Mouse (Mus musculus) right cerebral cortex, adult 18-20 months (tissue): ENCODE data around the gene Lamtor1.

Source experiments
- DNase-seq: peaks from one replicate; pipeline ENCODE4 v3.0.0; 2022; ENCODE audit warnings: mixed read lengths

Lamtor1 gene

GRCm38 (mm10) chr7:101956481-101956880, 50.8 kb downstream of the Lamtor1 start:
- DNase-seq: no peak

DNA sequence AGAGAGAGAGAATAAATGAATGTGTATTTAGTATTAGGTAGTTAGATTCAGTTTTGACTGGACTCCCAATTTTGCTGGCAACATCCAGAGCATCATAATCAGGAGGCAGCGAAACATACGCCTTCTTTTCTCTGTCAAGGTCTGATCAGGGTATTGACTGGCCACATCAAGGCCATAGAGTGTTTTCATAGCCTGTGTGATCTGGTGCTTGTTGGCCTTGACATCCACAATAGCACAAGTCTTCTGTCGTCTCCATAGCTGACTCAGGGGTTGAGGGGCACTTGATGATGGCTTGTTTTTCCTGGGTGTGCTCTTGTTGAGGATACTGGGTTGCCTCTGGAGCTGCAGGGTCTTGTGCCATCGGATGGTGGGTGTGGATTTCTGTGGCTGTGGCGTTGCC, 51.2 kb downstream of the Lamtor1 start:
- DNase-seq: no peak

- no peak for DNase-seq
Observed at GRCm38 (mm10) chr7:101962829-101963228, 57.1 kb downstream of the Lamtor1 start.

- DNase-seq: no peak
Observed at GRCm38 (mm10) chr7:101963621-101964020, 57.9 kb downstream of the Lamtor1 start.

GRCm38 (mm10) chr7:101964551-101964950, 58.8 kb downstream of the Lamtor1 start:
- no peak for DNase-seq

GRCm38 (mm10) chr7:101965606-101966005, 59.9 kb downstream of the Lamtor1 start:
- DNase-seq: no peak

DNA sequence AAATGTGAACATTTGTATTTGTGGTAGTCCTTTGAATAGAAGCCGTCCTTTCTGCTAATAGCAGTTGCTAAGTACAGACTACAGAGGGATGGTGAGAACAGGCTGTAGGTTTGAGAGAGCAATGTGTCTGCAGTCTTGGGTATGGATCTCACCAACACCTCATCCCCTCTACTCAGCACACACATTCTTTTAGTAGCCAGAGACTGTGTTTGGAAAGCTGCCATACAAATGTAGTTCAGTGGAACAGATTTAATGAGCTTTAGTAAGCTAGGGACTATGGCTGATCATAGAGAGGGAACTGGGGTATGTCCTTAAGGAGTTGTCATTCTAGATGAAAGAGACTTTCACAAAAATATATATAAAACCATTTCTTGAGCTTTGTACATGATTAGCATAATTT, 61.6 kb downstream of the Lamtor1 start:
- no peak for DNase-seq

DNA sequence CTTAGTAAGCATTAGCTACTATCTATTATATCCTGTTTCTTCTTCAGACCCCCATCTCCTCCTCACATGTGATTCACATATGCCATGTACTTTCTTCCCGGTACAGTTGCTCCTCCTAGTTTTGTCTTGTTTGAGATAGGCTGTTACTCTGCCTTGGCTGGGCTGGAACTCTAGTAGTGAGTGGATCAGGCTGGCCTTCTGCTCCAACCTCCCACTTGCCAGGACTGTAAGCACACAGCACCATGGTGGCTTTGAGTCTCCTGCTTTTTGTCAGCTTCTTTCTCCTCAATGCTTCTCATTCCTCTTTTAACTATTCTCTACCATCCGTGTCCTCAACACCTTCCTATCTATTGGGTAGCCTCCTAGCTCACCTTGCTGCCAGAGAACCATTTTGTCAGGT, 63.0 kb downstream of the Lamtor1 start:
- no peak for DNase-seq

DNA sequence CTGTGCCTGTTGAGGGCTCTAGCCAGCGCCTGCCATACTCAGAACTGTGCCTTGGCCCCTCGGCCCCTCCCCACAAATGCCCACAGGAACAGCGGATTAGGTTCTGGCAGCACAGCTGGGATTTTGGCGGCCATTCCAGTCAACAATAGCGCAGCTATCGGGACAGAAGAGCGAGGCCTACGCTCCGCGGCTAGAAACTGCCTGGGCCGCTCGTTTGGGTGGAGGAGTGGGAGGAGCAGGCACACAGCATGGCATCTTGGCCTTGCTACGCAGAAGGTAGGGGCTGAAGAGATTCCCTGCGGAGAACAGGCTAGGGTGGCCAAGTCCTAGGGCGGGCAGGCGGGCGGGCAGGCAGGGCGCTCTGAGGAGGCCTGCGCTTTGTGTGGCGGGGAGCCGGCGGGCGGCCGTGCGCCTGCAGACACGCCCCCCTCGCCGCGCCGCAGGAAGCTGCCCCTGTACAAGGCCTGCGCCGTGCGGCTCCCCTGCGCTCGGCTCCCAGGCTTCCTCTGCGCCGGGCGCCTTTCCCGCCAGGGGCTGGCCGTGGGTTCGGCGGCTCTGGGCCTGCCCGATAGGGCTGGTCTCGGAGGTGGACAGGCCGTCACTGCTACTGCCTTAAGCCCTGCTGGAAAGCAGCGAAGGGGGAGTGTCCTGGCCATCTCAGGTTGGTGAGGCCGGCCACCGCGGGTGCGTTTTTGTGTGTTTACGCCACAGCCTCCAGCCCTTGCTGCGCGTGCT, 64.2 kb downstream of the Lamtor1 start:
- peak; percentile 88 for DNase-seq

- peak; percentile 91 for DNase-seq
Observed at GRCm38 (mm10) chr7:101970429-101970775, 64.7 kb downstream of the Lamtor1 start.

DNA sequence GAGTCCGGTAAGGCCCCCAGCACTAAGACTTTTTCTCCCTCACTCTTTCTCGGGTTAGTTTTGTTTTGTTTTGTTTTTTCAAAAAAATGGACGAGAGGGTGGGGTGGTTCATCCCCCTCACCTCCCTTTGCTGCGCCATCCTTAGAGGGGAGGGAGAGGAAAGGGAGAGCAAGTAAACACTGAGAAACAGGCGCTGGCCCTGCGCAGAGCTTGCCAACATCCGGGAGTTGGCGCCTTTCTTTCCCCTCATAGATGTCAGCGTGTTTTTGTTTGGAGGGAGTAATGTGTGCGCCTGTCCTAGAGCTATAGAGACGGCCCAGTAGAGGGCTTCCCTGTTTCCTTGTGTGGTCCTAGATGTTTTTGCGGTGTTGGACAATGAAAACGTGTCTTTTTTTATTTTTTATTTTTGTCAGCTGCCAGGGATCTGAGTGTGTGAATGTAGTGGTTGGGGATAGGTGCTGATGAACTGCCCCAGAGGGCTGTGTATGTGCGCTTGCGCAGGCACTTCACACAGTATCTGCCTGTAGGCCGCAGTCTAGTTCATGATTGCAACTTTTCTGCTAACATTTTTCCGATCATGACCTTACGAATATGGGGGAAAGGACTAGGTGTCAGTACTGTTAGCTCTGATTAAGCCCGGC, 65.2 kb downstream of the Lamtor1 start:
- peak; percentile 82 for DNase-seq

DNA sequence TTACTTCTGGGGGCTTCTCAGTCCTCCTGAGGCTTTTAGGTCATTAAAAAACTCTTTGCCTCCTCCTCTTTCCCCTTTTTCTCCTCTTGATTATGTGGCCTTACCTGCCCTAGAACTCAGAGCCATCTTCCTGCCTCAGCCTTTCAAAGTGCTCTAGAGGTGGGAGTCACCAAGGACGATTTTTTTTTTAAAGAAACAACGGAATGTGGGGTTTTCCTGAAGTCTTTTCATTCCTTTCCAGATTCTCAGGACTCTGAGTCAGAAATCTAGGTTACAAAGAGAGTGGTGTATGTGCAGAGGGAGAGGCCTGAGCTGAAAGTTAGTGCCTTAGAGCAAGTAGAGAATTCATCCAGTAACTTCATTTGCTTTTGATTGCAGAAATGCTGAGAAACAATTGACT, 66.0 kb downstream of the Lamtor1 start:
- no peak for DNase-seq

DNA sequence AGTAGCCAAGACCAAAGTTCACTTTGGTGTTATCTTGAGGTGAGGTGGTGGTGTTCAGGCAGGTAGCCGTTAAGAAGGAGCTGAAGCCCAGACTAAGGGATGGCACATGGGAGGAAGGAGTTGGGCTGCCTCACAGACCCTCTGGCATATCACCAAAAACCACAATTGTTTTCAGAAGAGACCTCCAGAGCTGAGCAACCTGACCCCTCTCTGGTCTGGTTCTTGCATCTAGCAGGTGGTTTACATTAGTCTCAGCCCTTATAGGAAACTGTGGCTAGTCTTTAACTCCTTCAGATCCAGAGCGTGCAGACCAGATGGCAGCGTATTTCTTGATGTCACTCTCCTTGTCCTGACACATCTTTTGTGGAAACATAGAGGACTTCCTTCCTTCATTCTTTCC, 68.0 kb downstream of the Lamtor1 start:
- DNase-seq: no peak

DNA sequence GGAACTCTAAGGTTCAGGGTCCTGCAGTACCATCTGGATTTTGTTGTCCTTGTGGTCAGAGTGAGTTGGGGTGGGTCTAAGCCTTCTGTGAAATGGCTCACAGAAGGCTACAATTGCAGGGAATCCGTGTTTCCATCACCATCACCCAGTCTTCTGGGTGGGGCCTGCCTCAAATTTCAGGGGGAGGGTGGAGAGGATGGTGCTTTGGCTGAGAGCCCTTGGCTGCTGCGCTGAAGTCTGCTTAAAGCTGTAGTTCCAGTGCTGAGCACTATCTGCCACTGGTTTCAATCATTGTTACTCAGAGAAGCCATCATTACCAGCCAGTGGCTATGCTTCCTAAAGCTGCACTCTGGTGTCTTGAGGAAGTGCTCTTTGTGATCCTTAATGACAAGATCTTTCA, 68.8 kb downstream of the Lamtor1 start:
- no peak for DNase-seq
